Mouse (Mus musculus): ENCODE data around the gene Smarcal1. TPM values are rescaled to one million over a fixed set of nuclear protein-coding genes. Genes with fewer than 3 reads are reported as not detected.

The Smarcal1 gene
- polyA plus RNA-seq, 1 experiment from 2014 or later = 28.5 TPM

GRCm38 (mm10) chr1:72596231-72596630 lies 13.2 kb downstream of the Smarcal1 start:
- no peaks in the 10 kb centered on the region for H3K27me3 ChIP-seq (ENCODE audit: low read depth, poor library complexity, severe bottlenecking)
- no peak overlapping the region for H3K27ac ChIP-seq (replicated peaks)
- 80% methylated on average over 5 of the region's 5 CpGs for WGBS
- H3K36me3 ChIP-seq = peaks cover 91% of the 10 kb centered on the region
- no peaks in the 10 kb centered on the region for H3K4me1 ChIP-seq
- H3K9me3 ChIP-seq (replicated peaks) = no peaks in the 10 kb centered on the region
- no peak overlapping the region for H3K4me3 ChIP-seq
- DNase-seq (ENCODE audit: low spot score) = no peak

DNA sequence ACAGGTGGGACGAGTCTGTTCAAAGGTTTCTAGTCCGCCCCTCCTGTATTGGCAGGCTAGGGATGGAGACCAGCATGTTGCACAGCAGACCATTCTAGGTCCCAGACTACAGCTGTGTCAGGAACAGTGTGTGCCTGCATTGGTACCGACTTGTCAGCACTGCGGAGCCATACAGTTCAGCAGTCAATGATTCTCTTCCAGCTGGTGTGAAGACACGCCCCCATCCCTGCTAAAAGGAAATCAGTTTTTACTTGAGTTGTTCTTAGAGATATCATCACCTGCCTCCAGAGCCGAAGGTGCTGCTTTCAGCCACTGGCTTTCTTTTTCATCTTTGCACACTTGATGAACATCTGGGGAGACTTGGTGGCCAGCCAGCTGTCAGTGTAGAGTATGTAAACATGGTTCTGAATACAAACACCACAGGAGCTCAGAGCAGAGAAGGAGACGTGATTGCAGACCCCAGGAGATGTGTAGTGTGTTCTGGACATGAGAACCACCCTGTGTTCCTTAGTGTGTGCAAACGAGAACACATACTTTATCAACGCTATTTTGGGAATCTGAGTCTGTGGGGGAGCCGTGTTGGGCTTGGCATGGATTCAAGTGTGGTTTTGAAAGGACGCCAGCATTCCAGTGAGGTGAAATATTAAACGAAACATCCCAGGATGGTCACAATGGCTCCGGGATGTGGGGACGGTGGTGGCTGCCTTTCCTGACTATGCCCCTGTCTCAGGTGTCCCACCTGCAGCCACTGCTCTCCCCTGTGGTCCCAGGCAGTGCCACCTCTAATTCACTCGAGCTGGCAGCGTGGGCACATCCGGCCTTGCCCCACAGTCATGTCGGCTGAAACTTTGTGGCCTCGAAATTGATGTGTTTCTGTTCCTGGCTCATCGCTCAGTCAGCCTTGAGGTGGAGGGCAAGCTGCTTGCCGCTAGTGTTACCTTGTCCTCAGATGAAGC lies 16.4 kb downstream of the Smarcal1 start:
- H3K27ac ChIP-seq (replicated peaks) = no peak overlapping the region
- H3K4me3 ChIP-seq = no peak overlapping the region
- 88% methylated on average over 21 of the region's 21 CpGs for WGBS
- no peak for DNase-seq (ENCODE audit: low spot score)
- H3K36me3 ChIP-seq = peaks cover 80% of the 10 kb centered on the region
- no peaks in the 10 kb centered on the region for H3K9me3 ChIP-seq (replicated peaks)
- no peaks in the 10 kb centered on the region for H3K4me1 ChIP-seq
- H3K27me3 ChIP-seq (ENCODE audit: low read depth, poor library complexity, severe bottlenecking) = no peaks in the 10 kb centered on the region

DNA sequence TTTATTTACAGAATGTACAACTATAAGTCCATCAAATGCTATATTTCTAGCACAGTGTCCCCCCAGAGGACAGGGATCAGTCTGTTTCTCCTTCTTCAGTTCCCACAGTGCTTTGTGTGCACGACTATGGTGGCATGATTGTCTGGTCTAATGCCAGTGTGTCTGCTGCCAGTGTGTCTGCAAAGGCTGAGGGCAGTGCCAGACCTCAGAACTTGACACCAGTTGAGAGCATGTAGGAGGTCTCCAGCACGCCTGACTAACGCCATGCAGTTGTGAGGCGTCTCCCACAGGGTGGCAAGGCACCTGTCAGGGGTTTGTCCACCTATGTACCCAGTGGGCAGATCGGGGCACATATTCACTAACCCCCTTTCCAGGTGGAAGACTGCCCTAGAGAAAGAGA lies 17.7 kb downstream of the Smarcal1 start:
- 93% methylated on average over 5 of the region's 5 CpGs for WGBS
- Histone ChIP-seq H3K27me3 (ENCODE audit: low read depth, poor library complexity, severe bottlenecking) (no peaks in the 10 kb centered on the region), H3K4me3 (no peak overlapping the region), H3K27ac (replicated peaks) (no peak overlapping the region), H3K4me1 (no peaks in the 10 kb centered on the region), H3K9me3 (replicated peaks) (no peaks in the 10 kb centered on the region), H3K36me3 (peaks cover 75% of the 10 kb centered on the region)
- no peak for DNase-seq (ENCODE audit: low spot score)

- no peaks in the 10 kb centered on the region for H3K27me3 ChIP-seq (ENCODE audit: low read depth, poor library complexity, severe bottlenecking)
- H3K27ac ChIP-seq (replicated peaks) = no peak overlapping the region
- peaks cover 75% of the 10 kb centered on the region for H3K36me3 ChIP-seq
- H3K4me3 ChIP-seq = no peak overlapping the region
- WGBS = 93% methylated on average over 7 of the region's 7 CpGs
- H3K9me3 ChIP-seq (replicated peaks) = no peaks in the 10 kb centered on the region
- H3K4me1 ChIP-seq = no peaks in the 10 kb centered on the region
- DNase-seq (ENCODE audit: low spot score) = no peak
These were observed 18.2 kb downstream of the Smarcal1 start for GRCm38 (mm10) chr1:72601233-72601632.

GRCm38 (mm10) chr1:72602186-72602585 lies 19.1 kb downstream of the Smarcal1 start:
- H3K27ac ChIP-seq (replicated peaks) = no peak overlapping the region
- H3K36me3 ChIP-seq = peaks cover 73% of the 10 kb centered on the region
- no peaks in the 10 kb centered on the region for H3K4me1 ChIP-seq
- no peaks in the 10 kb centered on the region for H3K9me3 ChIP-seq (replicated peaks)
- WGBS = 88% methylated on average over 5 of the region's 5 CpGs
- no peak for DNase-seq (ENCODE audit: low spot score)
- H3K27me3 ChIP-seq (ENCODE audit: low read depth, poor library complexity, severe bottlenecking) = no peaks in the 10 kb centered on the region
- no peak overlapping the region for H3K4me3 ChIP-seq

- DNase-seq (ENCODE audit: low spot score) = no peak
- no peaks in the 10 kb centered on the region for H3K4me1 ChIP-seq
- no peak overlapping the region for H3K27ac ChIP-seq (replicated peaks)
- H3K9me3 ChIP-seq (replicated peaks) = no peaks in the 10 kb centered on the region
- no peak overlapping the region for H3K4me3 ChIP-seq
- peaks cover 73% of the 10 kb centered on the region for H3K36me3 ChIP-seq
- 89% methylated on average over 5 of the region's 5 CpGs for WGBS
- H3K27me3 ChIP-seq (ENCODE audit: low read depth, poor library complexity, severe bottlenecking) = no peaks in the 10 kb centered on the region
These were observed 19.8 kb downstream of the Smarcal1 start for GRCm38 (mm10) chr1:72602803-72603202.

GRCm38 (mm10) chr1:72606186-72606673 lies 23.2 kb downstream of the Smarcal1 start:
- H3K4me3 ChIP-seq = no peak overlapping the region
- no peaks in the 10 kb centered on the region for H3K9me3 ChIP-seq (replicated peaks)
- H3K27me3 ChIP-seq (ENCODE audit: low read depth, poor library complexity, severe bottlenecking) = no peaks in the 10 kb centered on the region
- DNase-seq (ENCODE audit: low spot score) = no peak
- H3K36me3 ChIP-seq = peaks cover 71% of the 10 kb centered on the region
- WGBS = 88% methylated on average over 12 of the region's 12 CpGs
- H3K27ac ChIP-seq (replicated peaks) = no peak overlapping the region
- no peaks in the 10 kb centered on the region for H3K4me1 ChIP-seq

DNA sequence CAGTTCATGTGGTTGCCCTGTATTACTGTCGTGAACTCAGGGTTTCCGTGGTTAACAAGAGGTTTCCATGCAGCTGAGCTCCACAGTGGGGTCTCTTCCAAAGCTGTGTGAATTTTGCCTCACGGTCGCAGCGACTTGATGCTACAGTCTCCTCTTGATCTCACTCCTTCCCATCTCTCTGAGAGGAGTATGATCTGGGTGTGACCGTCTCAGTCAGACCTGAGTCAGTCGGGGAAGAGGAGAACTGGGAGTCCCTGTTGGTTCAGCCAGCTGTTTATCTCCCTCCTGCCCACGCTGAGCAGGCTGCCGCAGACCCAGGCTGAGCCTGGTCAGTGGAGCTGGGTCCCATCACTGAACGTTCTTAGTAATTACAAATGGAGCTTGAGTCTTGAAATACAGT lies 26.1 kb downstream of the Smarcal1 start:
- H3K9me3 ChIP-seq (replicated peaks) = no peaks in the 10 kb centered on the region
- WGBS = 93% methylated on average over 10 of the region's 10 CpGs
- no peak overlapping the region for H3K27ac ChIP-seq (replicated peaks)
- H3K27me3 ChIP-seq (ENCODE audit: low read depth, poor library complexity, severe bottlenecking) = no peaks in the 10 kb centered on the region
- H3K36me3 ChIP-seq = peaks cover 83% of the 10 kb centered on the region
- H3K4me1 ChIP-seq = no peaks in the 10 kb centered on the region
- H3K4me3 ChIP-seq = no peak overlapping the region
- no peak for DNase-seq (ENCODE audit: low spot score)

DNA sequence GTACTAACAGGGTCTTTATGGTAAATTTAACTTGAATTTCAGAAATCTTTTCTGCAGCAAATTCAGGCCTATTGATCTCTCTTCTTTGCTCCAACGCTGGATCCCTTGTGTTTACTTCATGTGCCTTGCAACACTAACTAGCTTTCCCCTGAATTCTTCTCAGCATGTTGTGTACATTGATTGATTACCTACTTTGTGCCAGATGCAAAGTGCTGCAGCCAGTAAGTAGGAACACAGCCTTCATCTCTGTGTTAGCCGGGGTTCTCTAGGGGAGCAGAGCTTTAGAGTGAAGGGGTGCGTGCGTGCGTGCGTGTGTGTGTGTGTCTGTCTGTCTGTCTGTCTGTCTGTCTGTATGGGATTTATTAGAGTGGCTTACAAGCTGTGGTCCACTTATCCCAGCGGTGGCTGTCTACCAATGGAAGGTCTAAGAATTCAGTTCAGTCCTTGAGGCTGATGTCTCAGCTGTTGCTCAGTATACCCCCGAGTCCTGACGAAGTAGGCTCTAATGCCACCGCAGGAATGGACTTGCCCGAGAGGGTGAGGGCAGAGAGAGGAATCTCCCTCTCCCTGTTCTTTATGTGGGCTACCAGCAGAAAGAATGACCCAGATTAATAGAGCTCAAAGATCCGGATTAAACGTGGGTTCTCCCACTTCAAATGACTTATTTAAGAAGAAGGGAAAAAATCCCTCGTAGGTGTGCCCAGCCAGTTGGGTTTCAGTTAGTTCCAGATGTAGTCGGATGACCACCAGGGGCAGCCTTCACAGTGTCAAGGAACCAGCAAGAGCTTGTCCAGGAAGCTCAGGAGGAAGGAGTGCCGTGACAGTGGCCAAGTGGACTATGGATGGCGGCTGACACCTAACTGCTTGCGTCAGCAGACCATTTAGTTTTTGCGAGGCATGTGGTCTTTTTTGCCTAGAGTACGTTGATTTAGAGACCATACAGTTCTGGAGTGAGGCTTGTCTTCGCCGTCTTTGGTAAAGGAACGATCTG lies 27.1 kb downstream of the Smarcal1 start:
- Histone ChIP-seq H3K27me3 (ENCODE audit: low read depth, poor library complexity, severe bottlenecking) (no peaks in the 10 kb centered on the region), H3K4me3 (no peak overlapping the region), H3K9me3 (replicated peaks) (no peaks in the 10 kb centered on the region), H3K27ac (replicated peaks) (no peak overlapping the region), H3K4me1 (no peaks in the 10 kb centered on the region), H3K36me3 (peaks cover 91% of the 10 kb centered on the region)
- DNase-seq (ENCODE audit: low spot score) = no peak
- 89% methylated on average over 23 of the region's 23 CpGs for WGBS

DNA sequence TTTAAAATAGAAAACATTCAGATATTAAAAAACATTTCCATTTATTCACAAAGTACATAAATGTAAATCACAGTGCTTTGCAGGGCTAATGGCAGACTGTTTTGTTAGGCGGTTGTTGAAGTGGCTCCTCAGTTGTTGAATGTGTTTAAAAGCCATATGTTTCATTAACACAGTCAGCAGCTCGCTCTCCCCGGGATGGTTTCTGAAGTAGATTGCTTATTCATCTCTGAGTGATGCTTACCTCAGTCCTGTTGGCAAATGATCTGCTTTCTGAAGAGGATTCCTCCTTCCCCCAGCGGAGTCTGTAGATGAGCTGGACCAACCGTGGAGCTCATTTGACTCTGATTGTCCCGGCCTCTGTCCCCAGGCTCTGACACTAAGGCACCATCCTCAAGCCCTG lies 29.1 kb downstream of the Smarcal1 start:
- Histone ChIP-seq H3K36me3 (peaks cover 94% of the 10 kb centered on the region), H3K27me3 (ENCODE audit: low read depth, poor library complexity, severe bottlenecking) (no peaks in the 10 kb centered on the region), H3K4me3 (no peak overlapping the region), H3K4me1 (no peaks in the 10 kb centered on the region), H3K27ac (replicated peaks) (no peak overlapping the region), H3K9me3 (replicated peaks) (no peaks in the 10 kb centered on the region)
- WGBS = 93% methylated on average over 6 of the region's 6 CpGs
- DNase-seq (ENCODE audit: low spot score) = no peak

DNA sequence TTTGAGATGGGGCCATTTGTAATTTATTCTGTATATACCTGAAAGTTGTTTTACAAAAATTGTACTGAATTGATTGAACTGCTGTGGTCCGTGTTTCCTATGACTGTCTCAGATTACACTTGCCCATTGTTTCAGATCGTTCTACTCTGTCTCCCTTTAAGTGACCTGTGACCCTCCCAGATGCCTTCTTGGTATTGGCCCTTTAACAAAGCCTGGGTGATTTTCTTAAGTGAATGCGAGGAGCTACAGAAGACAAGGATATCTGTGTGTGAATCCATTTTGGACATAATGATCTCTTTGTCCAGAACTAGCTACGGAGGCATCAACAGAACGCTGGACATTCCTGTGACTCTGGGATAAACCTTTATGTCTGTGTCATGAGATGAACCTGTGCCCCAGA lies 52.2 kb downstream of the Smarcal1 start:
- DNase-seq (ENCODE audit: low spot score) = no peak
- Histone ChIP-seq H3K4me3 (no peak overlapping the region), H3K36me3 (peaks cover 33% of the 10 kb centered on the region), H3K27me3 (ENCODE audit: low read depth, poor library complexity, severe bottlenecking) (no peaks in the 10 kb centered on the region), H3K4me1 (peaks cover 9% of the 10 kb centered on the region), H3K9me3 (replicated peaks) (no peaks in the 10 kb centered on the region), H3K27ac (replicated peaks) (no peak overlapping the region)
- 23% methylated on average over 5 of the region's 5 CpGs for WGBS

DNA sequence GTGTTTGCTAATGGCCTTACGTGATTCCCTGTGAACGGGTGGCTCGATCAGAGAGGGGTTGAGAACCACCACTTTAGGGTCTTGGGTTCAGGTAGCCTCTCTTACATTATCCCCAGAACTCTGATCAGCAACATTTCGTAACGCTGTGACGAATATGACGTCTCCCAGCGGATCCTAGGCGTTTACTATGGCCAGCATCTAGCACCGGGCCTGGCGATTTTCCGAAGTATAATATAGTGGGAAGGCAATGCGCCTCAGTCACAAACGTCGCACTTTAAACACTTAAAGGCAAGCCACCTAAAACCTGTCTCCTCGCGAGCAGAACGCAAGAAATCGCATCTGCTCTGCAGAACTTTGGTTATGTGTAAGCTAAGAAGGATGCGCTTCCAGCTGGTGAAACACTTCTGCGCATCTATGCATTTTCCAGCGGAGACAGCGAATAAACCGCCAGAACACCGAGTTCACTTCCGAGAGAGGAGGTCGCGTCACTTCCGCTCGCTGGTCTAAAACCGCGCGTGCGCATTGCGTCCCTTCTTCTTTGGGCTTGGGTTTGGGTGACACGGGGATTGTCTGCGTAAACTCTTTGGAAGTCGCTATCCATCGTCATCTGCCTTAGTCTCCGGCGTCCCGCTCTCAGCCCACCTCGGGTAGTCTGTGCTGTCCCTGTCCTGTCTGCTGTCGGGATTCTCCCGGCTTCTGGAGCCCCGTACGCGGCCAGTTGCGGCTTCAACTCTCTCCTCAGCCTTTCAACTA lies 57.8 kb downstream of the Smarcal1 start:
- DNase-seq (ENCODE audit: low spot score) = peak; percentile 82
- no peaks in the 10 kb centered on the region for H3K27me3 ChIP-seq (ENCODE audit: low read depth, poor library complexity, severe bottlenecking)
- peak overlapping the region; percentile 72 for H3K27ac ChIP-seq (replicated peaks)
- H3K4me3 ChIP-seq = peak overlapping the region; percentile 50
- 41% methylated on average over 49 of the region's 49 CpGs for WGBS
- H3K36me3 ChIP-seq = no peaks in the 10 kb centered on the region
- no peaks in the 10 kb centered on the region; the same call in 1 of the 2 replicates for H3K4me1 ChIP-seq
- H3K9me3 ChIP-seq (replicated peaks) = no peaks in the 10 kb centered on the region

Data from midbrain, embryonic 10.5 days (tissue).